Mouse (Mus musculus) G1E (cell line): ENCODE results near the gene Bcl2l1.

Source experiments
- CTCF ChIP-seq: IDR thresholded peaks from 2 replicates; pipeline ENCODE4 v1.5.1; 2012; ENCODE audit warnings: low read depth, low read length, inconsistent platforms, mixed read lengths
- GATA1 ChIP-seq: IDR thresholded peaks from 2 replicates; pipeline ENCODE4 v1.6.1; 2012; ENCODE audit warnings: borderline replicate concordance, low read length, inconsistent platforms, mixed read lengths
- GATA2 ChIP-seq: IDR thresholded peaks from 2 replicates; pipeline ENCODE4 v1.6.1; 2012; ENCODE audit warnings: low read depth, low read length, inconsistent platforms, borderline replicate concordance
- TAL1 ChIP-seq: conservative IDR thresholded peaks from 2 replicates; pipeline ENCODE4 v1.6.1; 2012; ENCODE audit warnings: low read depth, low read length, inconsistent platforms, mixed read lengths

DNA sequence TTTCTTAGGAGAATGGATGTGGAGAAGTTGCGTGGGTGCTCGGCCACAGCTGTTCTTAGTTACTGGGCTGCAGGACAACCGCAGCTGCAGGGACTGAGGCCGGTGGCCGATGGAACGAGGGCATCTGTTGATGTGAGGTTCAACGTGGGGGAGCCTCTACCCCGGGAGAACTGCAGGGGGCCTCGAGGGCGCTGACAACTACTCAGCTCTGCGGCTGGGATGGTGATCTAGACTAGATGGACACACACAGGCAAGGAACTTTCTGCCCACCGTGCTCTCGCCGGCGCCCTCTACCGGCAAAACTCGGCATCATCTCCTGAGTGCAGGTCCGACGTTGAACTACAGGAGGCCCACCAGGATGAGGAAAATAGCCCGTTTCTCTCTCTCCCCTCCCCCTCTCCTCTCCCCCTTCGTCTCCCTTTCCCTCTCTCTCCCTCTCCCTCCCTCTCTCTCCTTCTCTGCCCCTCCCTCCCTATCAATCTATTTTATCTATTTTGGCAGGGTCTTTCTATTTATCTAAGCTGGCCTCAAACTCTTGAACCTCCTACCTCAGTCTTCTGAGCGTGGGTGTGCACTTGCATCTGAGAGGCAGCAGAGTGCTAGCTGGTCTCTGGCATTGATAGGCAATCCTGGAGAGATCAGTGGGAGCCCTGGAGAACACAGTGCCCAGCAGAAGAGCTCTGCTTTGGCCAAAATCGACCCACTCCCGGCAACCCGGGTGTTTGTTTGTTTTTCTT lies 65.0 kb downstream of the Bcl2l1 start:
- peak; percentile 95 for TF ChIP-seq CTCF
- TF ChIP-seq GATA1, result no peak
- TF ChIP-seq TAL1, result no peak
- TF ChIP-seq GATA2, result no peak
